Mouse (Mus musculus) small intestine, adult 2 months (tissue): Measurements from ENCODE around the gene Vmn1r236.

Experiments used
- CTCF ChIP-seq: fragments of 200-500 bp; IDR thresholded peaks from 2 replicates; pipeline ENCODE4 v1.5.1; 2012; ENCODE audit warnings: low read depth, mild to moderate bottlenecking, control low read depth, inconsistent platforms, low read length, moderate library complexity, mixed read lengths; ENCODE audit not compliant: insufficient replicate concordance, insufficient read length; ENCODE audit errors: extremely low read depth
- POLR2A ChIP-seq: fragments of 200-500 bp; IDR thresholded peaks from 2 replicates; pipeline ENCODE4 v1.6.1; 2012; ENCODE audit warnings: low read depth, mild to moderate bottlenecking, control low read depth, inconsistent platforms, low read length, moderate library complexity

DNA sequence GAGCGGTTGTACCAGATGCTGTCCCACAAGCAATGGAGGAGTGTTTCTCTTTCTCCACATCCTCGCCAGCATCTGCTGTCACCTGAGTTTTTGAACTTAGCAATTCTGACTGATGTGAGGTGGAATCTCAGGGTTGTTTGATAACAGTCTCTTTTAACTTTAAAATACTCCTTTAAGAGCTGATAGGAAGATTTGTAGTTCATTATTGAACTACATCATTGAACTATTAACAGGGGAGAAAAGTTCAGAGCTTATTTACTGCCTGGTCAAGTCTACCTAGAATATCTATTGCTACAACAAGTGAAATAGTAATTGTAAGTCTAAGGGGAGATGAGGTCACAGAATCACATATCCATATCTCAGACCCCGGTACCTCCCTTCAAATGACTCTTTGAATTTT lies at the start of gene Vmn1r236:
- TF ChIP-seq CTCF: no peak
- TF ChIP-seq POLR2A: no peak
